Mouse (Mus musculus): Measurements from ENCODE around the gene Fam114a2.

The Fam114a2 gene

GRCm38 (mm10) chr11:57519304-57519703, 887 bp upstream of the Fam114a2 start:
- no peak for DNase-seq (ENCODE audit: low spot score)

- DNase-seq (ENCODE audit: low spot score) = no peak
Observed at GRCm38 (mm10) chr11:57518751-57519148, 333 bp upstream of the Fam114a2 start.

GRCm38 (mm10) chr11:57516946-57517441, 1.4 kb downstream of the Fam114a2 start:
- no peak for DNase-seq (ENCODE audit: low spot score)

- no peak for DNase-seq (ENCODE audit: low spot score)
Observed at GRCm38 (mm10) chr11:57515218-57515617, 3.2 kb downstream of the Fam114a2 start.

GRCm38 (mm10) chr11:57506899-57507298, 11.5 kb downstream of the Fam114a2 start:
- no peak for DNase-seq (ENCODE audit: low spot score)

- DNase-seq (ENCODE audit: low spot score) = no peak
Observed at GRCm38 (mm10) chr11:57503155-57503554, 15.3 kb downstream of the Fam114a2 start.

- DNase-seq (ENCODE audit: low spot score) = no peak
Observed at GRCm38 (mm10) chr11:57498215-57498614, 20.2 kb downstream of the Fam114a2 start.

GRCm38 (mm10) chr11:57497701-57498100, 20.7 kb downstream of the Fam114a2 start:
- DNase-seq (ENCODE audit: low spot score) = no peak

GRCm38 (mm10) chr11:57496462-57497039, 21.9 kb downstream of the Fam114a2 start:
- peak; percentile 10 for DNase-seq (ENCODE audit: low spot score)

GRCm38 (mm10) chr11:57488436-57488835, 30.0 kb downstream of the Fam114a2 start:
- no peak for DNase-seq (ENCODE audit: low spot score)

GRCm38 (mm10) chr11:57478077-57478476, 40.3 kb downstream of the Fam114a2 start:
- DNase-seq (ENCODE audit: low spot score) = peak; percentile 15

- peak; percentile 75 for DNase-seq (ENCODE audit: low spot score)
Observed at GRCm38 (mm10) chr11:57475119-57475518, 43.3 kb downstream of the Fam114a2 start.

- peak; percentile 17 for DNase-seq (ENCODE audit: low spot score)
Observed at GRCm38 (mm10) chr11:57474296-57474941, 44.0 kb downstream of the Fam114a2 start.

GRCm38 (mm10) chr11:57470979-57471378, 47.4 kb downstream of the Fam114a2 start:
- DNase-seq (ENCODE audit: low spot score) = no peak

- no peak for DNase-seq (ENCODE audit: low spot score)
Observed at GRCm38 (mm10) chr11:57470056-57470455, 48.4 kb downstream of the Fam114a2 start.

GRCm38 (mm10) chr11:57468706-57469105, 49.7 kb downstream of the Fam114a2 start:
- no peak for DNase-seq (ENCODE audit: low spot score)

- DNase-seq (ENCODE audit: low spot score) = peak; percentile 84
Observed at GRCm38 (mm10) chr11:57467159-57468110, 51.0 kb downstream of the Fam114a2 start.

- DNase-seq (ENCODE audit: low spot score) = no peak
Observed at GRCm38 (mm10) chr11:57465844-57466243, 52.6 kb downstream of the Fam114a2 start.

GRCm38 (mm10) chr11:57465025-57465424, 53.4 kb downstream of the Fam114a2 start:
- DNase-seq (ENCODE audit: low spot score) = no peak

- DNase-seq (ENCODE audit: low spot score) = no peak
Observed at GRCm38 (mm10) chr11:57459759-57460158, 58.7 kb downstream of the Fam114a2 start.

GRCm38 (mm10) chr11:57454421-57454820, 64.0 kb downstream of the Fam114a2 start:
- no peak for DNase-seq (ENCODE audit: low spot score)

GRCm38 (mm10) chr11:57445237-57445962, 73.0 kb downstream of the Fam114a2 start:
- no peak for DNase-seq (ENCODE audit: low spot score)
